Mouse (Mus musculus): Measurements from ENCODE around the gene Hspd1. TPM values are rescaled to one million over a fixed set of nuclear protein-coding genes. Genes with fewer than 3 reads are reported as not detected.

Gene Hspd1
- polyA plus RNA-seq, 1 experiment: 118 TPM

- H3K27ac ChIP-seq (ENCODE audit: insufficient read depth, low read length): peak overlapping the region; percentile 97; the same call in 1 of the 2 replicates
- WGBS: 77% methylated on average over 3 of the region's 3 CpGs
- DNase-seq: peak in 1 of 2 experiments; percentile 15
- TF ChIP-seq POLR2A (IDR thresholded peaks at IDR 0.05; ENCODE audit: borderline replicate concordance, insufficient read depth, low read length) (no peak), CTCF (IDR thresholded peaks at IDR 0.05; ENCODE audit: borderline replicate concordance, insufficient read depth, low read depth, low read length) (no peak)
- H3K4me1 ChIP-seq (ENCODE audit: control insufficient read depth, insufficient read depth, low read length): peaks cover 4% of the 10 kb centered on the region; the same call in 1 of the 2 replicates
- no peaks in the 10 kb centered on the region for H3K27me3 ChIP-seq (ENCODE audit: control insufficient read depth, insufficient read depth, low read length)
- peak overlapping the region; percentile 69 for H3K4me3 ChIP-seq (replicated peaks; ENCODE audit: insufficient read depth, low read depth, low read length)
These were observed 36.4 kb downstream of the Hspd1 start for GRCm38 (mm10) chr1:55051671-55052070.

- Histone ChIP-seq H3K27ac (ENCODE audit: insufficient read depth, low read length) (no peak overlapping the region), H3K4me3 (replicated peaks; ENCODE audit: insufficient read depth, low read depth, low read length) (no peak overlapping the region), H3K27me3 (ENCODE audit: control insufficient read depth, insufficient read depth, low read length) (no peaks in the 10 kb centered on the region), H3K4me1 (ENCODE audit: control insufficient read depth, insufficient read depth, low read length) (peaks cover 4% of the 10 kb centered on the region; the same call in 1 of the 2 replicates)
- DNase-seq: no peak
- WGBS: 70% methylated on average over 4 of the region's 4 CpGs
- no peak for TF ChIP-seq POLR2A (IDR thresholded peaks at IDR 0.05; ENCODE audit: borderline replicate concordance, insufficient read depth, low read length)
- TF ChIP-seq CTCF (IDR thresholded peaks at IDR 0.05; ENCODE audit: borderline replicate concordance, insufficient read depth, low read depth, low read length): no peak
These were observed 39.0 kb downstream of the Hspd1 start for GRCm38 (mm10) chr1:55048841-55049587.

DNA sequence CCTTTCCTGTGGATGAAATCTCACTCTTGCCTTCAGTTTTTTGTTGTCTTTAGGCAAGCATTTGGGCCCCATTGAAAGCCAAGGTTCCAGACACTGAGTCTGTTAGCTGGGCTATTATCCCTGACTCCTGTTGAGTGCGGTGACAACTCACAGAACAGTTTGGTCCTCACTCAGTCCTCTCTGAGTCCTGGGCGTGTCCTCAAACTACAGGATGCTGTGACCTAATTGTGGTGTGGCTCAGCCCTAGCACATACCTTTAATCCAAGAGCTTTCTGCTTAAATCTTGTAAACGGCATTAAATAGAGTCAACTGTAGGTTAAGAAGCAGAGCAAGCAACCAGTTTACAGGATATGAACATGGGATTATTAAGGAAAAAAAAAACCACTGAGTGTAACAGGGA, 44.9 kb downstream of the Hspd1 start:
- WGBS: 76% methylated on average over 3 of the region's 3 CpGs
- no peak overlapping the region for H3K4me3 ChIP-seq (replicated peaks; ENCODE audit: insufficient read depth, low read depth, low read length)
- H3K4me1 ChIP-seq (ENCODE audit: control insufficient read depth, insufficient read depth, low read length): no peaks in the 10 kb centered on the region
- H3K27me3 ChIP-seq (ENCODE audit: control insufficient read depth, insufficient read depth, low read length): no peaks in the 10 kb centered on the region
- DNase-seq: no peak
- no peak for TF ChIP-seq CTCF (IDR thresholded peaks at IDR 0.05; ENCODE audit: borderline replicate concordance, insufficient read depth, low read depth, low read length)
- TF ChIP-seq POLR2A (IDR thresholded peaks at IDR 0.05; ENCODE audit: borderline replicate concordance, insufficient read depth, low read length): no peak
- no peak overlapping the region for H3K27ac ChIP-seq (ENCODE audit: insufficient read depth, low read length)

- TF ChIP-seq POLR2A (IDR thresholded peaks at IDR 0.05; ENCODE audit: borderline replicate concordance, insufficient read depth, low read length): no peak
- no peak for TF ChIP-seq CTCF (IDR thresholded peaks at IDR 0.05; ENCODE audit: borderline replicate concordance, insufficient read depth, low read depth, low read length)
- H3K4me3 ChIP-seq (replicated peaks; ENCODE audit: insufficient read depth, low read depth, low read length): no peak overlapping the region
- H3K4me1 ChIP-seq (ENCODE audit: control insufficient read depth, insufficient read depth, low read length): no peaks in the 10 kb centered on the region
- H3K27ac ChIP-seq (ENCODE audit: insufficient read depth, low read length): no peak overlapping the region
- no peak for DNase-seq
- 58% methylated on average over 1 of the region's 1 CpGs for WGBS
- H3K27me3 ChIP-seq (ENCODE audit: control insufficient read depth, insufficient read depth, low read length): no peaks in the 10 kb centered on the region
These were observed 45.8 kb downstream of the Hspd1 start for GRCm38 (mm10) chr1:55042246-55042645.

DNA sequence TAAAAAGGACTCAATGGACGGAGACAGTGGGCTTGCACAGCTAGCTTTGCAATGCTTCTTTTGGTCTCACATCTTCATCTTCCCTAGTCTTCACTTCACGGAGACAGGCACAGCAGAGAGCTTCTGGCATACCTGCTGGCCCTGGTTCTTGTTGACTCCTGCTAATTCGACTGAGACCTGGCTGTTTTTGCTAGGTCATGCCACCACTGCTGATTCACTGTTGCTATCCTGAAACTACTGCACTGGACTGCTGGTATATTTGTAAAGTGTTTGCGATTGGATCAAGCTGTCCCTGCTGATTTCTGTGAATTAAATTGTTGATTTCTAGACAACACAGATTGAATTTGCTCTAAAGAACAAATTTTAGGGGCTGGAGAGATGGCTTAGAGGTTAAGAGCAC, 46.4 kb downstream of the Hspd1 start:
- no peaks in the 10 kb centered on the region for H3K4me1 ChIP-seq (ENCODE audit: control insufficient read depth, insufficient read depth, low read length)
- no peak overlapping the region for H3K4me3 ChIP-seq (replicated peaks; ENCODE audit: insufficient read depth, low read depth, low read length)
- no peak for DNase-seq
- H3K27ac ChIP-seq (ENCODE audit: insufficient read depth, low read length): no peak overlapping the region
- H3K27me3 ChIP-seq (ENCODE audit: control insufficient read depth, insufficient read depth, low read length): no peaks in the 10 kb centered on the region
- TF ChIP-seq CTCF (IDR thresholded peaks at IDR 0.05; ENCODE audit: borderline replicate concordance, insufficient read depth, low read depth, low read length) (no peak), POLR2A (IDR thresholded peaks at IDR 0.05; ENCODE audit: borderline replicate concordance, insufficient read depth, low read length) (no peak)
- WGBS: 82% methylated on average over 4 of the region's 4 CpGs

DNA sequence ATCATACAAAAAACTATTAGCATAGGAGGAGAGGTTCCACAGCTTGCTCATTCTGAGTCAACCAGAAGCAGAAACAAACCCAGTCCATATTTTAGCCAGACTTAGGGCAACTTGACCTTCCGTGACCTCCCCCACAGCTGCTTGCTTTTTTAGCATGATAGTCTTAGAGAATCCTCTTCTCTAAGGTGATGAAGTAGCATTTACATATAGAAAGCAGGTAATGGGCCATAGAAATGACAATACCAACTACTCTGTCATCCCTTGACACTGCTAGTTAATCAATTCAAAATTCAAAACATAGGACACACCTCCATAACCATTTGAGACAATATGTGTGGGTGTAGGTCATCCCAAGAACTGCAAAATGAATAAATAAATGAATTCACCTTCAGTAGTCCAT, 48.1 kb downstream of the Hspd1 start:
- H3K4me1 ChIP-seq (ENCODE audit: control insufficient read depth, insufficient read depth, low read length): no peaks in the 10 kb centered on the region
- no peak overlapping the region for H3K4me3 ChIP-seq (replicated peaks; ENCODE audit: insufficient read depth, low read depth, low read length)
- DNase-seq: no peak
- no peak overlapping the region for H3K27ac ChIP-seq (ENCODE audit: insufficient read depth, low read length)
- 86% methylated on average over 1 of the region's 1 CpGs for WGBS
- H3K27me3 ChIP-seq (ENCODE audit: control insufficient read depth, insufficient read depth, low read length): no peaks in the 10 kb centered on the region
- TF ChIP-seq POLR2A (IDR thresholded peaks at IDR 0.05; ENCODE audit: borderline replicate concordance, insufficient read depth, low read length) (no peak), CTCF (IDR thresholded peaks at IDR 0.05; ENCODE audit: borderline replicate concordance, insufficient read depth, low read depth, low read length) (no peak)

- TF ChIP-seq POLR2A (IDR thresholded peaks at IDR 0.05; ENCODE audit: borderline replicate concordance, insufficient read depth, low read length): no peak
- no peak for TF ChIP-seq CTCF (IDR thresholded peaks at IDR 0.05; ENCODE audit: borderline replicate concordance, insufficient read depth, low read depth, low read length)
- H3K4me3 ChIP-seq (replicated peaks; ENCODE audit: insufficient read depth, low read depth, low read length): no peak overlapping the region
- DNase-seq: no peak
- H3K4me1 ChIP-seq (ENCODE audit: control insufficient read depth, insufficient read depth, low read length): no peaks in the 10 kb centered on the region
- no peak overlapping the region for H3K27ac ChIP-seq (ENCODE audit: insufficient read depth, low read length)
- no peaks in the 10 kb centered on the region for H3K27me3 ChIP-seq (ENCODE audit: control insufficient read depth, insufficient read depth, low read length)
These were observed 56.8 kb downstream of the Hspd1 start for GRCm38 (mm10) chr1:55031026-55031779.

- 65% methylated on average over 4 of the region's 4 CpGs for WGBS
- no peak overlapping the region for H3K4me3 ChIP-seq (replicated peaks; ENCODE audit: insufficient read depth, low read depth, low read length)
- DNase-seq: no peak
- no peaks in the 10 kb centered on the region for H3K4me1 ChIP-seq (ENCODE audit: control insufficient read depth, insufficient read depth, low read length)
- H3K27me3 ChIP-seq (ENCODE audit: control insufficient read depth, insufficient read depth, low read length): no peaks in the 10 kb centered on the region
- no peak overlapping the region for H3K27ac ChIP-seq (ENCODE audit: insufficient read depth, low read length)
- TF ChIP-seq POLR2A (IDR thresholded peaks at IDR 0.05; ENCODE audit: borderline replicate concordance, insufficient read depth, low read length): no peak
- TF ChIP-seq CTCF (IDR thresholded peaks at IDR 0.05; ENCODE audit: borderline replicate concordance, insufficient read depth, low read depth, low read length): no peak
These were observed 58.6 kb downstream of the Hspd1 start for GRCm38 (mm10) chr1:55029446-55029845.
